Mouse (Mus musculus) left cerebral cortex, postnatal 10 days (tissue): ENCODE results near the gene Krt4. TPM values are rescaled to one million over a fixed set of nuclear protein-coding genes. Genes with fewer than 3 reads are reported as not detected.

Experiments
- DNase-seq, 2 experiments: peaks; one replicate each; pipeline ENCODE4 v3.0.0; 2021 to 2022; ENCODE audit warnings: low spot score in 2 of 2, mixed read lengths in 1 of 2; ENCODE audit errors: extremely low spot score in 1 of 2
- intact Hi-C: fragments of 180-260 bp; cut with DNase I; formaldehyde crosslinking; loops from one replicate; pipeline ENCODE4 v1.15.1; 2025
- microRNA-seq: library from miRNA; unstranded; fragments of <30 nt; microRNA quantifications from one replicate; pipeline ENCODE4 v1.2.0, GENCODE M21; 2022
- total RNA-seq, 2 experiments: library from RNA; stranded (reverse); gene quantifications; 2 replicates each; pipeline ENCODE4 v1.2.3; 2021

Gene Krt4
- total RNA-seq, 2 experiments from 2014 or later = not detected

- DNase-seq = no peak
- intact Hi-C loops = no loop called here
Measured at GRCm38 (mm10) chr15:101904849-101905248, 19.7 kb downstream of the Krt4 start.

DNA sequence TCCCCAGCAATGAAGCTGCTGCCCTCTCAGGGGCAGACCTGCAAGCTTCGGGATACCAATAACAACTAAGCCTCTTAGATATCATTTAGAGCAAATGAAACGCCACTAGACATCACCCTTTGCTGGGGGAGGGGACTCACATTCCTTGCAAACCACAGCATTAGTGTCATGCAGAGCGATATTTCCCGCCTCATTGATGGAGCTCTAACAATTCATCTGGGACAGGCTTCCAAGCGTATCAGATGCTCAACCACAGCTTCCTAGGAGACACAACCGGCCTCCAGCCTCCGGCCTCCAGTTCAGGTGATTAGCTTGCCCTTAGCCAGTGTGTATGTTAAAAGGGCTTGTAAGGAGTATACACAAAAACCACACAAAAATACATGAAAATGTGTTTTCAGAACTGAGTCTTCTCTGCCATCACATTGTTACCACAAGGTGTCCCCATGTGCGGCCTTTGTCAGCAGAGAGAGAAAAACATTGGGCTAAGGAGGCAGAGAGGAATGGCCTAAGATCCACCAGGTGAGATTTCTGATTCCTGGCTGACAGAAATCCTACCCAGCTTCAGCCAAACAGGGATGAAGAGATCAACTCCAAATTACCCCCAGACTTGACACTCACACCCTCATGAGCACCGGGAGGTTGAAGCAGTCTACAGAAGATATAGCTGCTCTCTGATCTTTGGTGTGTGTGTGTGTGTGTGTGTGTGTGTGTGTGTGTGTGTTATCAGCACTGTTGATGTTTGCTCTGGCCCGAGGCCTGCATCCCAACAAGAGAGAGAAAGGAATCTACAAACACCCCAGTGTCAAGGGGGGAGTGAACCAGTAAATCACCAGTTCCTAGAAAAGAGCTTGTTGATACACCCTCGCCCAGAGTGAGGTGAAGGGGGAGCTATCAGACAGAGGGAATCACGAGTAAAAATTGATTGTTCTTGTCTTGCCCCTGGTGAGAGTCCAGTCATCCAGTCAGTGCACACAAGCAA lies 22.1 kb downstream of the Krt4 start:
- DNase-seq = no peak
- intact Hi-C loops = no loop called here

DNA sequence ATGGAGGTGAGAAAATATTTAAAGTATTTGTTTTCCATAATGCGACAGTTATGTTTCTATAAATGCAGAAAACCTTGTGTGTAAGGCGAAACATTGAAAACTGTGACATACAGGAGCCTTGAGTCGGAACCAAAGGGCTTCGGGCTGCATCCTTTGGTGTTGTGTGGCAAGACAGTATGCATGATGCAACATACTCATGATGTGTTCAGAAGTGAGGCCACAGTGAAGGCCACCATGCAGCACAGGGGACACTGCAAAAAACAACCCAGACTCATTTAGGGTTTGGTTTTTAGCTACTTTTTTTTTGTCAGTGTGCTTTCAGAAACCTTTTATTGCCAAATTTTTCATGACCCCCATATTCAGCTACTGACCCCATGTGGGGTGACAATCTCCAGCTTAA lies 29.3 kb downstream of the Krt4 start:
- intact Hi-C loops = no loop called here
- no peak for DNase-seq

DNA sequence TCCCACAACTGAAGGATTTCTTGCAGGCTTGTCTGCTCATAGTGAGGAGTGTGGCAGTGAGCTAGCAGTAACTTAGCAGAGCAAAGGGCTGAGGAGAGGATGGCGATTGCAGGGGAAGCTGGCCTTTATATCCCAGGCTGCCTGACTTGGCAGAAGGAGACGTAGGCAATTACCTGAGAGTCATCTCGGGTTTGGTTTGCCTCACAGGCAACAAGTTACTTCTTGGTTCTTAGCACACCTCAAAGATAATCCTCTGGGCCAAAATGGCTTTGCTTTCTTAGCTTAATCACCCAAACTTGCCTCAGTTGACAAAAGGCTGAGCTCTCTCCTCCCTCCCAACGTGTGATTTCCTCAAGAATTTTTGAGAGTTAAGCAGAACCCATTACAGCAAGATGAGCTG lies 31.7 kb downstream of the Krt4 start, which contains the start of gene Krt76:
Gene Krt76 (minus strand): TSS at position 101 of the 400 bp plus-strand sequence.
- intact Hi-C loops = no loop called here
- no peak for DNase-seq

DNA sequence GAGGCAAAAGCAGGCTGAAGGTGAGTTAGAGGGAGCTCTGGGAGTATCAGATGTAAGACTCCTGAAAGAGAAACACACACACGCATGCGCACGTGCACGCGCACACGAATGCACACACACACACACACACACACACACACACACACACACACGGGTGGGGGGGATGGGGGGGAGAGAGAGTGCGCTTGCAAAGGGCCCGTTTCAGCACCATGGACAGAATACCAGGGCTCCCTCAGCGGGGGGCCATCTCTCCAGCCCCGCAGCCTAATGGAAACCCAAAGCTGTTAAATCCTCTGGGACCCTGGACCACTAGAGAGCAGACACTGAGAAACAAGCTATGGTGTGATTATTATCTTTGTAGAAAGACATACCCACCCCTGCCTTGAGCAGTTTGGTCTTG lies 44.8 kb downstream of the Krt4 start:
- intact Hi-C loops = no loop called here
- no peak for DNase-seq

- DNase-seq = no peak
- intact Hi-C loops = no loop called here
Measured at GRCm38 (mm10) chr15:101878041-101878440, 46.5 kb downstream of the Krt4 start.

DNA sequence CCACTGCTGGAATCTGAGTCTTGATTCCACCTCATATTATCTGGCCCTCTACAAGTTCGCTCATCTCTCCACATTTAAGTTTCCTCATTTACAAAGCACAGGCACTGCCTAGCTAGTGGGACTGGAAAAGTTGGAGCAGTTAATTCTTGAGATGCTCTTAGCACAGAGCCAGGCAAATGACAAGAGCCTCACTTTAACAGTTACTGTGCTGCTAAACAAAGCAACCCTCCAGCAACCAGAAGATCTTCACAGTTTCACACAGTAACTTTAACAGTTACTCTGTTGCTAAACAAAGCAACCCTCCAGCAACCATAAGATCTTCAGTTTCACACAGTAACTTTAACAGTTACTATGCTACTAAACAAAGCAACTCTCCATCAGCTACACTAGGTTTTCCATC lies 50.2 kb downstream of the Krt4 start:
- intact Hi-C loops = no loop called here
- no peak for DNase-seq

DNA sequence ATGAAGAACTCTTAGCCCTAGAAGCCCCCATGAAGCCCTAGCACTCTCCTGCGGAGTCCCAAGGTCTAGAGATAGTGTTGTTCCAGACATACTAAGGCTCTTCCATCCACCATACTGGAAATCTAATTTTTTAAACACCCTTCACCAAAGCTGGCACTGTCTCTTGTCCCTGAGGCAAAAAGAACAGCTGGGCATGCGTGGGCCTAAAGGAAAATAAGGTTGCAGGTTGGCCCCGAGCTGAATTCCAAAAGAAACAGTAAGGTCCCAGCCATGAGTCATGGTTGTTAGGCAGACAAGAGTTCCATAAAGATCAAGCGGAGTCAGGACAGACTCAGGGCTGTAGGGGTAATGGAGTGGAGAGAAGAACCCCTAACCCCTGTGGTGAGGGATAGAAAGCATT lies 51.3 kb downstream of the Krt4 start:
- intact Hi-C loops = no loop called here
- no peak for DNase-seq

GRCm38 (mm10) chr15:101869431-101869830 lies 55.1 kb downstream of the Krt4 start, which contains the start of gene Krt77:
Gene Krt77 (minus strand): TSS chr15:101869705.
- intact Hi-C loops = no loop called here
- DNase-seq = peak; percentile 41 to 68

Small RNA genes lying within 50 kb of the gene (microRNA-seq; reads per million reads assigned to microRNA genes)
- gene Gm44356 = not detected

Other genes with a start within 250 kb of the Krt4 start
- gene Krt6b, start 244.4 kb downstream of the Krt4 start, total RNA-seq = not detected
- gene Krt6a, start 230.4 kb downstream of the Krt4 start, total RNA-seq = not detected
- not detected for gene Krt5, start 211.8 kb downstream of the Krt4 start, total RNA-seq
- gene Krt71, start 181.6 kb downstream of the Krt4 start, total RNA-seq = not detected
- not detected for gene Krt72, start 138.3 kb downstream of the Krt4 start, total RNA-seq
- 1 to 10 TPM; 1.0 to 1.6 TPM for gene Krt73, start 122.4 kb downstream of the Krt4 start, total RNA-seq
- under 1 TPM; 0.16 to 0.34 TPM for gene Krt2, start 106.6 kb downstream of the Krt4 start, total RNA-seq
- gene Krt1, start 73.9 kb downstream of the Krt4 start, total RNA-seq = 1 to 10 TPM; 4.4 to 4.5 TPM
- 10 to 100 TPM; 13.1 to 17.9 TPM for gene Krt77, start 55.0 kb downstream of the Krt4 start, total RNA-seq
- gene Krt76, start 31.8 kb downstream of the Krt4 start, total RNA-seq = not detected
- gene Krt79, start 15.6 kb upstream of the Krt4 start, total RNA-seq = not detected
- under 1 TPM in 1 of 2 experiments, not detected in 1; 0.09 TPM for gene Krt78, start 29.6 kb upstream of the Krt4 start, total RNA-seq
- not detected for gene Krt8, start 79.7 kb upstream of the Krt4 start, total RNA-seq
- under 1 TPM in 1 of 2 experiments, not detected in 1; 0.77 TPM for gene Krt18, start 103.4 kb upstream of the Krt4 start, total RNA-seq
- gene Eif4b, start 149.0 kb upstream of the Krt4 start, total RNA-seq = 100 to 1,000 TPM; 176 to 177 TPM
- gene Tns2, start 175.7 kb upstream of the Krt4 start, total RNA-seq = 10 to 100 TPM; 12.2 to 13.1 TPM
- gene Spryd3, start 211.5 kb upstream of the Krt4 start, total RNA-seq = 100 to 1,000 TPM; 149 to 150 TPM
- gene Igfbp6, start 219.6 kb upstream of the Krt4 start, total RNA-seq = 1 to 10 TPM; 3.1 to 4.1 TPM
- gene Soat2, start 225.8 kb upstream of the Krt4 start, total RNA-seq = under 1 TPM in 1 of 2 experiments, not detected in 1; 0.16 TPM